Mouse (Mus musculus) embryonic facial prominence, embryonic 11.5 days (tissue): Measurements from ENCODE around the gene Aff3. TPM values are rescaled to one million over a fixed set of nuclear protein-coding genes. Genes with fewer than 3 reads are reported as not detected.
A peak's percentile ranks its signal among the peaks of the same experiment; 100 is the strongest.

ENCODE experiments used
- ATAC-seq: fragments of 200-750 bp; cut with Nextera tagmentation; replicated peaks from 2 replicates; pipeline ENCODE4 v1.8.0; 2017; ENCODE audit warnings: low read depth; ENCODE audit not compliant: insufficient number of reproducible peaks, low FRiP score, low TSS enrichment
- DNase-seq: peaks from one replicate; pipeline ENCODE4 v3.0.0-alpha.2; 2015; ENCODE audit warnings: low spot score
- H3K27ac ChIP-seq: fragments of 300-500 bp; sonication (generic); replicated peaks from 2 replicates; pipeline ENCODE4 v1.5.1; 2014; ENCODE audit warnings: mild to moderate bottlenecking, low read depth, low read length, control low read depth
- H3K27me3 ChIP-seq: fragments of 300-500 bp; sonication (generic); 2 replicates; pipeline ENCODE4 v1.6.1; 2014; ENCODE audit warnings: mild to moderate bottlenecking, low read length, moderate library complexity, mixed read lengths; ENCODE audit not compliant: control insufficient read depth, insufficient read depth
- H3K36me3 ChIP-seq: fragments of 300-500 bp; sonication (generic); replicated peaks from 2 replicates; pipeline ENCODE4 v1.6.1; 2014; ENCODE audit warnings: low read depth, mild to moderate bottlenecking, low read length, moderate library complexity, mixed read lengths; ENCODE audit not compliant: control insufficient read depth, insufficient read depth
- H3K4me1 ChIP-seq: fragments of 300-500 bp; sonication (generic); 2 replicates; pipeline ENCODE4 v1.6.1; 2014; ENCODE audit warnings: low read length, mixed read lengths; ENCODE audit not compliant: control insufficient read depth, insufficient read depth
- H3K4me2 ChIP-seq: fragments of 300-500 bp; sonication (generic); 2 replicates; pipeline ENCODE4 v1.6.1; 2014; ENCODE audit warnings: low read depth, mild to moderate bottlenecking, control low read depth, low read length, moderate library complexity
- H3K4me3 ChIP-seq: fragments of 300-500 bp; sonication (generic); 2 replicates; pipeline ENCODE4 v1.5.1; 2014; ENCODE audit warnings: low read depth, low read length, control low read depth
- H3K9ac ChIP-seq: fragments of 300-500 bp; sonication (generic); replicated peaks from 2 replicates; pipeline ENCODE4 v1.6.1; 2014; ENCODE audit warnings: mild to moderate bottlenecking, control low read depth, low read length
- H3K9me3 ChIP-seq: fragments of 300-500 bp; sonication (generic); replicated peaks from 2 replicates; pipeline ENCODE4 v1.6.1; 2016; ENCODE audit warnings: mild to moderate bottlenecking, low read length, inconsistent platforms, mixed read lengths; ENCODE audit not compliant: control insufficient read depth
- WGBS: fragments of 180-500 bp; shearing (Covaris S2); extraction: QIAGEN DNeasy Blood & Tissue Kit; methylation state at CpG from one replicate; pipeline ENCODE4 v1.1.7; 2014; 5-methylcytosine and 5-hydroxymethylcytosine counted together
- polyA plus RNA-seq: library from polyadenylated mRNA; unstranded; fragments of >200 nt; fragmentation: Nextera tagmentation; extraction: Ambion mirVana; gene quantifications from 2 replicates; pipeline ENCODE4 v1.2.1, GENCODE M21; 2014

Gene Aff3
- polyA plus RNA-seq, 1 experiment from 2014 or later: 17.5 TPM

DNA sequence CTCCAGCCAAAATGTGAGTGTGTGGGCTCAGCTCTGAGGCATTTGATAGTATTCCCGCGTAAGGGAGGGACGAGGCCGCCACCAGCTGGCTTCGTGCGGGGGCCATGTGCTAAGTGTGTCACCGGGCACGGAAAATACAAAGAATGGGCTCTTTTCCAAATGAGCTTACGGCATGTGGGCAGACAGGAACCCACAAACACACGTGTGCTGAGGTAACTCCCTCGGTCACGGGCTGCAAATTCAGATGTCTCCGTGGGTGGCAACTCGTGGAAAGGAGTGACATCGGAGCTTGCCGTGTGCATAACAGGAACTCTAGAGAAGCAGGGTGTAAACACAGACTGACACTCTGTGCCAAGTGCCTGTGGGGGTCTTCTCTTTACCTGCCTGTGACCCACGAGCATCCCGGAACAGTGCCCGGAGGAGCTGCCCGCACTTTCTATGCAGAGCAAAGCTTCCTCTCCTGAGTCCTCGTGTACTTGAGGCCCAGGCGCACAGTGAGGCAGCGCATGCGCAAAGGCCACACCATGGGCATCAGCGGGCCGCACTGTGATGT, 305.9 kb downstream of the Aff3 start:
- no peaks in the 10 kb centered on the region for H3K9me3 ChIP-seq
- H3K27ac ChIP-seq: no peak overlapping the region
- no peak overlapping the region for H3K4me2 ChIP-seq
- ATAC-seq (no peak), DNase-seq (no peak)
- no peak overlapping the region for H3K4me3 ChIP-seq
- H3K27me3 ChIP-seq: no peaks in the 10 kb centered on the region
- H3K9ac ChIP-seq: no peak overlapping the region
- H3K4me1 ChIP-seq: no peaks in the 10 kb centered on the region
- WGBS: 89% methylated on average over 26 of the region's 26 CpGs
- no peaks in the 10 kb centered on the region for H3K36me3 ChIP-seq

DNA sequence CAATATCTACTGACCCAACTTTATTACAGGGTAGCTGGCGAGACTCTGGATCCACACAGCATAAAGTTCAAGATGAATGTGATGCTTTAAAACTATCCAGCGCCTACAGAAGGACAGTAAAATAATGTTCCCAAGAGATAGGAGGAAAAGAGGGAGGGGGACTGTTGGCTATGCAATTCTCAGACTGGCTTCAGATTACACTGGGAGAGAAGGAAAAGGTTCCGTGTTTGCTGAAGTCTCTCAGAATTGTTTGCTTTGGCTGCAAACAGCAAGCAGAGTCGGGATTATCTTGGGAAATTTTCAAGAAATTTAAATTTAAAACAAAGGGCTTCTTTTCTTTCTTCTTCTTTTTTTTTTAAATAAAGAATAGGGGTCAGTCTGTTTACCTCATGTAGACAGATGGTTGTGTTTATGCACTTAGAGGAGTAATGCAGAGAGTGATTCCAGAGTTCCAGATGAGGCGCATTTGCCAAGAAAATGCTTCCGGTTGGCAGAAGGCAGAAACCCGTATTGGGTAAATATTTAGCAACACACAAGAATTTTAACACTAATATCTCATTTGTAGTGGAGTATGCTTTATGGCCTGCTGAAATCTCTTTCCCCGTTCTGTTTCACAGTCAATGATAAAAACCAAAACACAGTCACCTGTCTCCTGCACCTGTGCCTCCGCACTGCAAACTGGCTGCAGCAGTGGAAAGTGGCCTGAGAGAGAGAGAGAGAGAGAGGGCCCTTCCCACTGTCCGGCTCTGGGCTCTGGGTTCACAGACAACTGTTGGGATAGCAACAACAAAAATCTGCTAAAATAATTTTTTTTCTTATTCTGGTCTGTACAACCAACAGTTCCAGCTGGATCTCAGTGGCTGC, 306.6 kb downstream of the Aff3 start:
- H3K27me3 ChIP-seq: no peaks in the 10 kb centered on the region
- H3K4me3 ChIP-seq: no peak overlapping the region
- no peaks in the 10 kb centered on the region for H3K9me3 ChIP-seq
- H3K9ac ChIP-seq: no peak overlapping the region
- no peak overlapping the region for H3K27ac ChIP-seq
- ATAC-seq (no peak), DNase-seq (peak; percentile 57)
- no peaks in the 10 kb centered on the region for H3K4me1 ChIP-seq
- WGBS: 55% methylated on average over 10 of the region's 10 CpGs
- H3K4me2 ChIP-seq: no peak overlapping the region
- no peaks in the 10 kb centered on the region for H3K36me3 ChIP-seq

DNA sequence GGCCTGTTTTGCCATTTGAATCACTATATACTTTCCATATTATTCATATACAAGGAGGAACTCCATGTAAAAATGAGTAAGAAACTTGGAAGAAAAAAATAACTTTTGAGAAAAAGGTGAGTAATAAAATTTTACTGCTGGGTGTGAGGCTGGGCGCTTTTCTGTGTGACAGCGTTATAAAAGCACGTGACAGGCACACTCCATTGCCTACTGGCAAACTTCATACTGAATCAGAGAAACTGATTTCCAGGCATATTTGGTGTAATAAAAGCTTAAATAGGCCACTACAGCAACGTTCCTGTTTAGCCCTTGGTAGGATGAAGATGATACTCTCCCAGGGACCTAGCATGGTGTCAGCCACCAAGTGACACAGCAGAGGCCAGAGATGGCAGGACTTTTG, 310.2 kb downstream of the Aff3 start:
- Histone ChIP-seq H3K27ac (no peak overlapping the region), H3K9ac (no peak overlapping the region), H3K4me3 (no peak overlapping the region), H3K36me3 (no peaks in the 10 kb centered on the region), H3K27me3 (no peaks in the 10 kb centered on the region), H3K4me1 (no peaks in the 10 kb centered on the region), H3K9me3 (no peaks in the 10 kb centered on the region), H3K4me2 (no peak overlapping the region)
- DNase-seq (no peak), ATAC-seq (no peak)
- WGBS: 83% methylated on average over 4 of the region's 4 CpGs

DNA sequence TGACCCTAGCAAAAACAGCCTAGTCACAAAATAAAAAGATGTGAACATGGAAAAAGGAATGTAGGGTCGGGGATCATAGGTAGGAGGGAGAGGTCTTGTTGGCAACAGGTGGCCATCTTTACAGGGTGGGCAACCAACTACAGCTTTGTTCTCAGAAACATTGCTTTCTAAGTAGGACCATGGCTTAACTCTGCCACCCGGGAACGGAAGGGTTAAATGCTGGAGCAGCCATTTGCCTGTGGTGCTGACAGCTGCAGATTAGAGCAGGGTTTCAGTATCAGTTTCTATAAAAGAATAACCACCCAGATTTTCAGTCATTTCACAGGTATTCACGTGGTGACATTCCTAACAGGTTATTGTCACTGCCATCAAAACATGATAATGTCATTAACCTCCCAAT, 317.4 kb downstream of the Aff3 start:
- no peaks in the 10 kb centered on the region for H3K27me3 ChIP-seq
- DNase-seq (no peak), ATAC-seq (no peak)
- H3K9ac ChIP-seq: no peak overlapping the region
- H3K4me3 ChIP-seq: no peak overlapping the region
- WGBS: 82% methylated on average over 4 of the region's 4 CpGs
- no peaks in the 10 kb centered on the region for H3K4me1 ChIP-seq
- no peaks in the 10 kb centered on the region for H3K36me3 ChIP-seq
- no peaks in the 10 kb centered on the region for H3K9me3 ChIP-seq
- no peak overlapping the region for H3K27ac ChIP-seq
- H3K4me2 ChIP-seq: no peak overlapping the region

GRCm38 (mm10) chr1:38334206-38334605, 330.5 kb downstream of the Aff3 start:
- ATAC-seq: no peak
- H3K4me2 ChIP-seq: no peak overlapping the region
- no peaks in the 10 kb centered on the region; the same call in 1 of the 2 replicates for H3K36me3 ChIP-seq
- WGBS: 85% methylated on average over 7 of the region's 7 CpGs
- no peaks in the 10 kb centered on the region for H3K9me3 ChIP-seq
- no peak overlapping the region for H3K4me3 ChIP-seq
- no peaks in the 10 kb centered on the region for H3K4me1 ChIP-seq
- no peak for DNase-seq
- H3K27ac ChIP-seq: no peak overlapping the region
- H3K27me3 ChIP-seq: no peaks in the 10 kb centered on the region
- H3K9ac ChIP-seq: no peak overlapping the region

DNA sequence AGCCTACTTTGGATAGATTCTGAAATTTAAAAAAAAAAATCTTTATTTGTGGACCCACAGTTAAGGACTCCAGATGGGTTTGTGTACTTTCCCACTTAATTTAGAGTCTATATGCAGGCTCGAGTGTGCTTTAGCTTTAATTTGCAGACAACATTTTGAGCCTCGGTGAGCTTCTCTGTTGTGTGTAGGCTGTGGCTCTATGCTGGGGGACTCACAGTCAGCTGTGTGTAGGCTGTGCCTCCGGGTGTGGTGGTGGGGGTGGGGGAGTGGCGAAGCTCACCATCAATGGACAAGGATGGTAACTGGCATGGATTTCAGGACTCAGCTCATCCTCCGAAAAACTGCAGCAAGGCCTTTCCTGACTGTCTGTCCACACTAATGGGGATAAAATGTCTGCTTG, 331.8 kb downstream of the Aff3 start:
- Histone ChIP-seq H3K4me2 (no peak overlapping the region), H3K9ac (no peak overlapping the region), H3K36me3 (no peaks in the 10 kb centered on the region; the same call in 1 of the 2 replicates), H3K4me1 (no peaks in the 10 kb centered on the region), H3K9me3 (no peaks in the 10 kb centered on the region), H3K4me3 (no peak overlapping the region), H3K27me3 (no peaks in the 10 kb centered on the region), H3K27ac (no peak overlapping the region)
- ATAC-seq (no peak), DNase-seq (no peak)
- 85% methylated on average over 5 of the region's 5 CpGs for WGBS

- no peak for ATAC-seq
- no peak overlapping the region for H3K4me3 ChIP-seq
- WGBS: 53% methylated on average over 5 of the region's 5 CpGs
- H3K9me3 ChIP-seq: no peaks in the 10 kb centered on the region
- no peak overlapping the region for H3K4me2 ChIP-seq
- H3K4me1 ChIP-seq: no peaks in the 10 kb centered on the region
- H3K36me3 ChIP-seq: no peaks in the 10 kb centered on the region
- no peak overlapping the region for H3K27ac ChIP-seq
- H3K27me3 ChIP-seq: no peaks in the 10 kb centered on the region
- DNase-seq: no peak
- no peak overlapping the region for H3K9ac ChIP-seq
Observed at GRCm38 (mm10) chr1:38324206-38324605, 340.5 kb downstream of the Aff3 start.

GRCm38 (mm10) chr1:38321861-38322260, 342.9 kb downstream of the Aff3 start:
- no peak for ATAC-seq
- H3K27ac ChIP-seq: no peak overlapping the region
- H3K9ac ChIP-seq: no peak overlapping the region
- no peak for DNase-seq
- no peak overlapping the region for H3K4me3 ChIP-seq
- H3K9me3 ChIP-seq: no peaks in the 10 kb centered on the region
- H3K36me3 ChIP-seq: no peaks in the 10 kb centered on the region
- H3K4me1 ChIP-seq: no peaks in the 10 kb centered on the region
- H3K4me2 ChIP-seq: no peak overlapping the region
- H3K27me3 ChIP-seq: no peaks in the 10 kb centered on the region
- WGBS: 92% methylated on average over 8 of the region's 8 CpGs
